Mouse (Mus musculus): Measurements from ENCODE around the gene Utf1. TPM values are rescaled to one million over a fixed set of nuclear protein-coding genes. Genes with fewer than 3 reads are reported as not detected.
A peak's percentile ranks its signal among the peaks of the same experiment; 100 is the strongest.

Gene Utf1
- polyA plus RNA-seq (2015; fragmentation: Nextera tagmentation; extraction: Ambion mirVana): 0.11 TPM in 1 of 2 replicates, not detected in the other

GRCm38 (mm10) chr7:139943674-139944281 is at the start of gene Utf1:
Gene Utf1, plus strand, starts transcription at chr7:139943789.

GRCm38 (mm10) chr7:139894655-139895557 is 48.7 kb upstream of the Utf1 start, which contains the start of gene Kndc1:
Gene Kndc1, plus strand, starts transcription at chr7:139894696.

GRCm38 (mm10) chr7:139978278-139978892 is 34.8 kb downstream of the Utf1 start, which contains the start of gene 6430531B16Rik:
Gene 6430531B16Rik, minus strand, starts transcription at chr7:139978755.

GRCm38 (mm10) chr7:139992406-139992805 is 48.8 kb downstream of the Utf1 start, which contains the start of gene Adam8:
Gene Adam8, minus strand, starts transcription at chr7:139992562.

Small RNA genes within 50 kb of the gene (microRNA-seq; reads per million reads assigned to microRNA genes)
- gene Mir202 (ENCODE audit: borderline replicate concordance, insufficient number of aligned reads) (849 reads per million, percentile 74 among the genes with 10 or more reads in this experiment), gene Mir7062 (ENCODE audit: borderline replicate concordance, insufficient number of aligned reads) (1.8 reads per million), gene mmu-mir-7686 (ENCODE audit: borderline replicate concordance, insufficient number of aligned reads) (2.1 reads per million)

Other genes starting within 250 kb of the Utf1 start
- gene Adgra1, start 109.6 kb upstream of the Utf1 start, polyA plus RNA-seq (2015; fragmentation: Nextera tagmentation; extraction: Ambion mirVana): 6.6 and 9.9 TPM in 2 replicates
- gene Kndc1, start 49.1 kb upstream of the Utf1 start, polyA plus RNA-seq (2015; fragmentation: Nextera tagmentation; extraction: Ambion mirVana): 0.17 and 0.32 TPM in 2 replicates
- 0.85 and 1.9 TPM in 2 replicates for gene 6430531B16Rik, start 35.0 kb downstream of the Utf1 start, polyA plus RNA-seq (2015; fragmentation: Nextera tagmentation; extraction: Ambion mirVana)
- gene Adam8, start 48.8 kb downstream of the Utf1 start, polyA plus RNA-seq (2015; fragmentation: Nextera tagmentation; extraction: Ambion mirVana): 2.3 and 3.0 TPM in 2 replicates
- gene Zfp511, start 92.6 kb downstream of the Utf1 start, polyA plus RNA-seq (2015; fragmentation: Nextera tagmentation; extraction: Ambion mirVana): 32.4 and 34.1 TPM in 2 replicates
- 26.8 and 34.5 TPM in 2 replicates for gene Tubgcp2, start 92.9 kb downstream of the Utf1 start, polyA plus RNA-seq (2015; fragmentation: Nextera tagmentation; extraction: Ambion mirVana)
- not detected in 2 replicates for gene Msx3, start 105.3 kb downstream of the Utf1 start, polyA plus RNA-seq (2015; fragmentation: Nextera tagmentation; extraction: Ambion mirVana)
- 21.4 and 28.3 TPM in 2 replicates for gene Caly, start 138.8 kb downstream of the Utf1 start, polyA plus RNA-seq (2015; fragmentation: Nextera tagmentation; extraction: Ambion mirVana)
- gene Prap1, start 149.6 kb downstream of the Utf1 start, polyA plus RNA-seq (2015; fragmentation: Nextera tagmentation; extraction: Ambion mirVana): 0.77 and 13.5 TPM in 2 replicates
- gene Fuom, start 158.7 kb downstream of the Utf1 start, polyA plus RNA-seq (2015; fragmentation: Nextera tagmentation; extraction: Ambion mirVana): 128 and 178 TPM in 2 replicates
- 16.9 and 26.2 TPM in 2 replicates for gene Paox, start 172.0 kb downstream of the Utf1 start, polyA plus RNA-seq (2015; fragmentation: Nextera tagmentation; extraction: Ambion mirVana)
- 290 and 453 TPM in 2 replicates for gene Echs1, start 172.7 kb downstream of the Utf1 start, polyA plus RNA-seq (2015; fragmentation: Nextera tagmentation; extraction: Ambion mirVana)
- gene Mtg1, start 193.8 kb downstream of the Utf1 start, polyA plus RNA-seq (2015; fragmentation: Nextera tagmentation; extraction: Ambion mirVana): 32.9 and 51.0 TPM in 2 replicates
- gene Sprn, start 211.1 kb downstream of the Utf1 start, polyA plus RNA-seq (2015; fragmentation: Nextera tagmentation; extraction: Ambion mirVana): 1.9 and 4.3 TPM in 2 replicates
- not detected in 2 replicates for gene Olfr522, start 221.0 kb downstream of the Utf1 start, polyA plus RNA-seq (2015; fragmentation: Nextera tagmentation; extraction: Ambion mirVana)
- gene Olfr523, start 229.4 kb downstream of the Utf1 start, polyA plus RNA-seq (2015; fragmentation: Nextera tagmentation; extraction: Ambion mirVana): not detected in 2 replicates